Mouse (Mus musculus) intestine, embryonic 16.5 days (tissue): Measurements from ENCODE around the gene Dennd2d. TPM values are rescaled to one million over a fixed set of nuclear protein-coding genes. Genes with fewer than 3 reads are reported as not detected.

Source experiments
- polyA plus RNA-seq: library from polyadenylated mRNA; unstranded; fragments of >200 nt; fragmentation: Nextera tagmentation; extraction: Ambion mirVana; gene quantifications from 2 replicates; pipeline ENCODE4 v1.2.1, GENCODE M21; 2015

The Dennd2d gene
- polyA plus RNA-seq, 1 experiment from 2014 or later = 30.5 TPM

Other genes starting within 250 kb of the Dennd2d start
- gene Chil6, start 76.2 kb upstream of the Dennd2d start, polyA plus RNA-seq = 0.40 and 1.1 TPM in 2 replicates
- 121 and 133 TPM in 2 replicates for gene Dram2, start 65.4 kb downstream of the Dennd2d start, polyA plus RNA-seq
- gene Cept1, start 65.4 kb downstream of the Dennd2d start, polyA plus RNA-seq = 65.7 and 67.1 TPM in 2 replicates
- gene Lrif1, start 202.6 kb downstream of the Dennd2d start, polyA plus RNA-seq = 10.9 and 12.9 TPM in 2 replicates